Mouse (Mus musculus): Measurements from ENCODE around the gene Sctr. TPM values are rescaled to one million over a fixed set of nuclear protein-coding genes. Genes with fewer than 3 reads are reported as not detected.

Gene Sctr
- polyA plus RNA-seq, 1 experiment from 2014 or later: not detected

GRCm38 (mm10) chr1:120101227-120101609 is 94.5 kb downstream of the Sctr start:
- no peak overlapping the region for H3K4me2 ChIP-seq (ENCODE audit: low read depth, low read length)
- DNase-seq (ENCODE audit: low spot score): no peak
- H3K9ac ChIP-seq (replicated peaks; ENCODE audit: low read length): no peak overlapping the region
- WGBS: 79% methylated on average over 3 of the region's 3 CpGs
- no peak overlapping the region for H3K4me3 ChIP-seq (ENCODE audit: low read depth, low read length)
- H3K36me3 ChIP-seq (replicated peaks; ENCODE audit: control insufficient read depth, insufficient read depth, low read depth, low read length): no peaks in the 10 kb centered on the region
- H3K9me3 ChIP-seq (replicated peaks; ENCODE audit: control insufficient read depth, low read length): no peaks in the 10 kb centered on the region
- no peaks in the 10 kb centered on the region for H3K27me3 ChIP-seq (ENCODE audit: control insufficient read depth, insufficient read depth, low read length)
- no peaks in the 10 kb centered on the region for H3K4me1 ChIP-seq (ENCODE audit: control insufficient read depth, insufficient read depth, low read length)
- no peak for ATAC-seq (replicated peaks; ENCODE audit: insufficient number of reproducible peaks, low FRiP score, low TSS enrichment, low read depth)
- H3K27ac ChIP-seq (replicated peaks; ENCODE audit: low read depth, low read length): no peak overlapping the region

GRCm38 (mm10) chr1:120105556-120105959 is 98.9 kb downstream of the Sctr start:
- H3K4me2 ChIP-seq (ENCODE audit: low read depth, low read length): no peak overlapping the region
- DNase-seq (ENCODE audit: low spot score) (no peak), ATAC-seq (replicated peaks; ENCODE audit: insufficient number of reproducible peaks, low FRiP score, low TSS enrichment, low read depth) (no peak)
- H3K4me3 ChIP-seq (ENCODE audit: low read depth, low read length): no peak overlapping the region
- H3K4me1 ChIP-seq (ENCODE audit: control insufficient read depth, insufficient read depth, low read length): no peaks in the 10 kb centered on the region
- no peak overlapping the region for H3K27ac ChIP-seq (replicated peaks; ENCODE audit: low read depth, low read length)
- no peak overlapping the region for H3K9ac ChIP-seq (replicated peaks; ENCODE audit: low read length)
- 88% methylated on average over 5 of the region's 5 CpGs for WGBS
- H3K36me3 ChIP-seq (replicated peaks; ENCODE audit: control insufficient read depth, insufficient read depth, low read depth, low read length): no peaks in the 10 kb centered on the region
- H3K9me3 ChIP-seq (replicated peaks; ENCODE audit: control insufficient read depth, low read length): no peaks in the 10 kb centered on the region
- H3K27me3 ChIP-seq (ENCODE audit: control insufficient read depth, insufficient read depth, low read length): no peaks in the 10 kb centered on the region

GRCm38 (mm10) chr1:120109741-120110432 is 103.2 kb downstream of the Sctr start:
- Histone ChIP-seq H3K9ac (replicated peaks; ENCODE audit: low read length) (no peak overlapping the region), H3K4me3 (ENCODE audit: low read depth, low read length) (no peak overlapping the region), H3K9me3 (replicated peaks; ENCODE audit: control insufficient read depth, low read length) (no peaks in the 10 kb centered on the region), H3K36me3 (replicated peaks; ENCODE audit: control insufficient read depth, insufficient read depth, low read depth, low read length) (peaks cover 7% of the 10 kb centered on the region), H3K27me3 (ENCODE audit: control insufficient read depth, insufficient read depth, low read length) (no peaks in the 10 kb centered on the region), H3K4me2 (ENCODE audit: low read depth, low read length) (no peak overlapping the region), H3K27ac (replicated peaks; ENCODE audit: low read depth, low read length) (no peak overlapping the region), H3K4me1 (ENCODE audit: control insufficient read depth, insufficient read depth, low read length) (no peaks in the 10 kb centered on the region)
- DNase-seq (ENCODE audit: low spot score) (no peak), ATAC-seq (replicated peaks; ENCODE audit: insufficient number of reproducible peaks, low FRiP score, low TSS enrichment, low read depth) (no peak)
- WGBS: 86% methylated on average over 19 of the region's 19 CpGs

GRCm38 (mm10) chr1:120111766-120112165 is 105.1 kb downstream of the Sctr start:
- no peak for ATAC-seq (replicated peaks; ENCODE audit: insufficient number of reproducible peaks, low FRiP score, low TSS enrichment, low read depth)
- peaks cover 15% of the 10 kb centered on the region for H3K36me3 ChIP-seq (replicated peaks; ENCODE audit: control insufficient read depth, insufficient read depth, low read depth, low read length)
- WGBS: 88% methylated on average over 8 of the region's 8 CpGs

GRCm38 (mm10) chr1:120112251-120113187 is 105.8 kb downstream of the Sctr start:
- Histone ChIP-seq H3K4me1 (ENCODE audit: control insufficient read depth, insufficient read depth, low read length) (no peaks in the 10 kb centered on the region), H3K9me3 (replicated peaks; ENCODE audit: control insufficient read depth, low read length) (no peaks in the 10 kb centered on the region), H3K4me3 (ENCODE audit: low read depth, low read length) (no peak overlapping the region), H3K36me3 (replicated peaks; ENCODE audit: control insufficient read depth, insufficient read depth, low read depth, low read length) (peaks cover 15% of the 10 kb centered on the region), H3K27ac (replicated peaks; ENCODE audit: low read depth, low read length) (no peak overlapping the region), H3K4me2 (ENCODE audit: low read depth, low read length) (no peak overlapping the region), H3K27me3 (ENCODE audit: control insufficient read depth, insufficient read depth, low read length) (no peaks in the 10 kb centered on the region), H3K9ac (replicated peaks; ENCODE audit: low read length) (no peak overlapping the region)
- WGBS: 91% methylated on average over 12 of the region's 12 CpGs
- ATAC-seq (replicated peaks; ENCODE audit: insufficient number of reproducible peaks, low FRiP score, low TSS enrichment, low read depth): no peak
- DNase-seq (ENCODE audit: low spot score): no peak

More at GRCm38 (mm10) chr1:120111766-120112165, 105.1 kb downstream of the Sctr start:
- Histone ChIP-seq H3K27me3 (ENCODE audit: control insufficient read depth, insufficient read depth, low read length) (no peaks in the 10 kb centered on the region), H3K9ac (replicated peaks; ENCODE audit: low read length) (no peak overlapping the region), H3K4me2 (ENCODE audit: low read depth, low read length) (no peak overlapping the region), H3K27ac (replicated peaks; ENCODE audit: low read depth, low read length) (no peak overlapping the region), H3K4me3 (ENCODE audit: low read depth, low read length) (no peak overlapping the region), H3K9me3 (replicated peaks; ENCODE audit: control insufficient read depth, low read length) (no peaks in the 10 kb centered on the region), H3K4me1 (ENCODE audit: control insufficient read depth, insufficient read depth, low read length) (no peaks in the 10 kb centered on the region)
- no peak for DNase-seq (ENCODE audit: low spot score)

Other genes with a start within 250 kb of the Sctr start
- gene Ptpn4, start 169.3 kb upstream of the Sctr start, polyA plus RNA-seq (2014; fragmentation: Nextera tagmentation; extraction: Ambion mirVana): 9.7 and 11.8 TPM in 2 replicates
- gene Tmem177, start 93.7 kb upstream of the Sctr start, polyA plus RNA-seq (2014; fragmentation: Nextera tagmentation; extraction: Ambion mirVana): 7.6 and 8.0 TPM in 2 replicates
- 0.74 TPM in 1 of 2 replicates, not detected in the other for gene Cfap221, start 9.7 kb upstream of the Sctr start, polyA plus RNA-seq (2014; fragmentation: Nextera tagmentation; extraction: Ambion mirVana)
- 6.1 and 8.9 TPM in 2 replicates for gene Tmem37, start 67.2 kb downstream of the Sctr start, polyA plus RNA-seq (2014; fragmentation: Nextera tagmentation; extraction: Ambion mirVana)
- 674 and 686 TPM in 2 replicates for gene Dbi, start 114.2 kb downstream of the Sctr start, polyA plus RNA-seq (2014; fragmentation: Nextera tagmentation; extraction: Ambion mirVana)
- gene 3110009E18Rik, start 114.3 kb downstream of the Sctr start, polyA plus RNA-seq (2014; fragmentation: Nextera tagmentation; extraction: Ambion mirVana): 20.7 and 21.1 TPM in 2 replicates

All from embryonic facial prominence, embryonic 11.5 days (tissue).